In the genomic region with DNA sequence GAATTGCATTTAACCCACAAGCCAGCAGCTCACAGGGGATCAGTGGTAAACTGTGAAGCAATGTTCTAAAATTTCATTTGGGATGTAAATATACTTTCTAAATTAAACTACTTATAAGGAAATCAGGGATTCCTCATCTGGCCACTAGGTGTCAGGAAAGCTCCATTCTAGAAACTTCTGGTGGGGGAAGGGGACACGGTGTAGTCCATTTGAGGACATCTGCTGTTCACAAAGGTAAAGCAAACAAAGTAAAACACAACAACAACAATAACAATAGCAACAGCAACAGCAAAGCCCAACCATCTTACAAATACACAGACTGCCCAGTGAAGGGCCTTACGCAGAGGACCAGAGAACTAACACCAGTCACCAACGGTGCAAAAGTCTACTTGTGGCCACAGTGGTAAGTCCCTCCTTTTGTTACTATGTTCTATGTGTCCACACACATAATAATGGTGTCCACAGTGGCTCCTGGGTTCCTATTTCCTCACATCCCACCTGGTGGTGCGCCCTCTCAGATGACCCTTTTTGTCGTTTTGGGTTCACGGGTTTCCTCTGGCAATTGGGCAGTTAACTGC, we compare ENCODE assay signal across 7 mouse cellular contexts.
DNase-seq lines count a peak whose midpoint lies in the region; ATAC-seq and TF ChIP-seq lines count a peak whose summit lies in the region.

No protein-coding gene starts in this region.

- H3K27me3 ChIP-seq in stomach, postnatal 0 days (ENCODE audit: control insufficient read depth, insufficient read depth, low read length): no peaks in the 10 kb centered on the region

- no peaks in the 10 kb centered on the region for H3K9me3 ChIP-seq in stomach, postnatal 0 days (ENCODE audit: control insufficient read depth, low read length)

- H3K36me3 ChIP-seq in stomach, postnatal 0 days (ENCODE audit: control insufficient read depth, insufficient read depth, low read length): no peaks in the 10 kb centered on the region

- H3K4me2 ChIP-seq in stomach, postnatal 0 days (replicated peaks; ENCODE audit: low read depth): no peak overlapping the region

- TF ChIP-seq CTCF in stomach, postnatal 0 days (IDR thresholded peaks at IDR 0.05; ENCODE audit: low read depth): peak; percentile 90

- no peak for TF ChIP-seq EP300 in stomach, postnatal 0 days (optimal IDR thresholded peaks at IDR 0.05)

- no peak for ATAC-seq in stomach, postnatal 0 days (ENCODE audit: low FRiP score, low TSS enrichment)

- no peak overlapping the region for H3K27ac ChIP-seq in stomach, postnatal 0 days (replicated peaks)

- no peak overlapping the region for H3K9ac ChIP-seq in stomach, postnatal 0 days (ENCODE audit: low read length)

- H3K4me3 ChIP-seq in stomach, postnatal 0 days (ENCODE audit: low read depth, low read length): no peak overlapping the region

- WGBS in stomach, postnatal 0 days: 74% methylated on average over 6 of the region's 6 CpGs

- peak; percentile 43 for DNase-seq in urinary bladder, postnatal 14 days (ENCODE audit: low spot score)
- no peak for DNase-seq in urinary bladder, adult 2 months (ENCODE audit: low spot score)
- DNase-seq in c-Kit-positive CD71-positive TER-119-negative erythroid progenitor cells, embryonic 14.5 days (ENCODE audit: low read depth): peak; percentile 9
- peak; percentile 6 to 66 for DNase-seq in frontal cortex, adult 2 months (ENCODE audit: extremely low spot score in 1 of 2, low spot score in 1 of 2)
- DNase-seq in layer of hippocampus, adult 18-20 months (ENCODE audit: low spot score in 2 of 2): peak; percentile 12 to 51
- DNase-seq in mesoderm, embryonic 11.5 days (ENCODE audit: low read depth, low spot score): peak; percentile 54
- DNase-seq in stomach, postnatal 0 days (ENCODE audit: low spot score): peak; percentile 25

- no peaks in the 10 kb centered on the region for H3K4me1 ChIP-seq in stomach, postnatal 0 days (replicated peaks; ENCODE audit: control insufficient read depth, insufficient read depth)
